Mouse (Mus musculus) telencephalon, adult 2 months (tissue): Measurements from ENCODE around the gene Slc30a10.

Experiments
- DNase-seq: peaks from one replicate; pipeline ENCODE4 v3.0.0-alpha.2; 2011; ENCODE audit warnings: low read depth, low spot score

The Slc30a10 gene

DNA sequence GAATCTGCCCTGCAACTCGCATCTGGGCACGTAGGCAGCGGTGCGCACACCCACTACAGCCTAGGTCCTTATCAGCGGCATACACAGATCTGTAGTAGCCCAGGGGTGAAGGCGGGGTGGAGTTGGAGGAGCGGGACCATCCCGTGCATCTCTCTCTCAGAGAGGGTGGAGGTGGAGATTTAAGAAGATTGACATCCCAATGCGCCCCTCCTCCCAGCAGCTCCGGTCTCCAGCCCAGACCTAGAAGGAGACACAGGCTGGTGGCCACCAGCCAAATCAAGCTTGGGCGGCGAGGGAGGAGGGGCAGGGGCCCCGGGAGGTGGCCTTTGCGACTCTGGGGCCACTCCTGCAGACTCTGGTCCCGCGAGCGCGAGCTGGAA, at the start of gene Slc30a10:
Slc30a10 (plus strand) TSS at position 274 of the 380 bp plus-strand sequence.
- DNase-seq, result peak; percentile 16

DNA sequence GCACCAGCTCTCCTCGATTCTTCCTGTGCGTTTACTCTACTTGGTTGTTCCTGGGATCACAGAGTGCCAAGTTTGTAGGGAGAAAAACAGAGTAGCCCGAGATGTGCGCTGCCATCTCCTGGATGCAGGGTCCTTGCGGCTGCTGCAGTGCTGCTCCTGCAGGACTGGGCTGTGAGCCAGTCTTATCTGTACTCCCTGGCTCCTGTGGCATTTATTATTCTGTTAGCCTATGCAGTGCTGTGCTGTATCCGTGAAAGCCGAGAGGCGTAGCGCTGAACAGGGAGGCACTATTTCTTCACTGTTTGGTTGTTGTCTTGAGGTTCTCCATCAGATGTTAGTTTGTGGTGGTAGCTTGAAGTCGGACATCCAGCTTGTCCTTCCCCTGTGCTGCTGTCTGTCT, 48.7 kb upstream of the Slc30a10 start:
- DNase-seq, result no peak

DNA sequence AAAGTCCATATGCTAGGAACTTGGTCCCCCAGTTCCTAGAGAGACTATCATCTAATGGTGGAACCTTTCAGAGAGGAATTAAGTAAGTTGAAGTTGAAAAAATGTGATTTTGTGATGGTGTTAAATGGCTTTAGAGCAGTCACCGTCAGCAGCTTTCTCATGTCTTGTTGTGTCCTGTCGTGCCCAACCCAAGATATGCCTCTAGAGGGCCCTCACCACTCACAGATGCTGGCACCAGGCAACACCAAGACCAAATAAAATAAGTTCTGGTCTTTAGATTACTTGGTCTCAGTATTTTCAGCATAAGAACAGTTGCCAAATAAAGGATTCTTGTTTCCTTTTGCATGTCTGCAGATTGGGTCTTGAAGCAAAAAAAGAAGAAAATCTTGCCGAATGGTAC, 44.8 kb upstream of the Slc30a10 start:
- DNase-seq, result no peak

DNA sequence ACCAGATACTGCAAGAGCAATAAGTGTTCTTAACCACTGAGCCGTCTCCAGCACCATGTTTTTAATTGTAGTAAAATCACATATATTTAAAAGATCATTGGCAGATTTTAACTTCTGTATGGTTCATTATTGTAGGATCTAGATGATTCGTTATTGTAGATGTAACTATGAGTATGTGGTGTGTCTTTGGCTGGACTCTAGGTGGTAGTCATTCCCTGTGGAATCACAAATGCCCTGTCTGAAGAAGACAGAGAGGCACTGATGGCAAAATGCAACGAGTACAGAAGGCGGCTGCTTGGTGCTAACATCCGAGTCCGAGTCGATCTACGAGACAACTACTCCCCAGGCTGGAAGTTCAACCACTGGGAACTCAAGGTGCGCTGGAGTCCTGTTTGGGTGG, 36.6 kb upstream of the Slc30a10 start:
- no peak for DNase-seq

DNA sequence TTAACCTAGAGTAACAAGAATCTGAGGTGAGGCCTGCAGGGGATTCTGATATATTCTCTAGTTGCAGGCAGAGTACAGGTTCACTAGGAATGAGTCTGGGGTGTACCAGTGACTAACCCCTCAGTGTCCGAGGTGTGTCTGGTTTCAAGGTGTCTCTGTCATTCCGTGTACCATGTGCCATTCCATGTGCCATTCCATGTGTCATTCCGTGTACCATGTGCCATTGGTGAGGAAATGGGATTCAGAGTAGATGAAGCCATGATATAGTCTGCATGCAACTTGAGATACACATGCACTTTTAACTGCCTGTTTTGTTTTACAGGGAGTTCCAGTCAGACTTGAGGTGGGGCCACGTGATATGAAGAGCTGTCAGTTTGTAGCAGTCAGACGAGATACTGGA, 34.8 kb upstream of the Slc30a10 start:
- DNase-seq, result no peak

DNA sequence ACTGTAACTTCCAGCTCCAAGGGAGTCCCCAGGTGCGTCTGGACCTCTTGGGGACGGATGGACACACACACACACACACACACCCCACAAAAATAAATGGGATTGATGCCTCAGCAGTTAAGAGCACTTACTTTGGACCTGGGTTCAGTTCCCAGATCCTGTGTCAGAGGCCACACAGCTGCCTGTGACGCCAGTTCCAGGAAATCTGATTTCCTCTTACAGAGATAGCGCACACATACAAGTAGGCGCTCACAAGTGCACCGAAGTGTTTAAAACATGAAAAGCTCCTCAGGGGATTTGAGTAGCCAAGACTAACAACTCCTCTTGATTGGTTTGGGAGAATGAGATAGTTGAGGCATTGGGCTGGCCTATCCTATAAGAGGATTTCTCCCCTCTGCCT, 33.9 kb upstream of the Slc30a10 start:
- DNase-seq, result no peak

DNA sequence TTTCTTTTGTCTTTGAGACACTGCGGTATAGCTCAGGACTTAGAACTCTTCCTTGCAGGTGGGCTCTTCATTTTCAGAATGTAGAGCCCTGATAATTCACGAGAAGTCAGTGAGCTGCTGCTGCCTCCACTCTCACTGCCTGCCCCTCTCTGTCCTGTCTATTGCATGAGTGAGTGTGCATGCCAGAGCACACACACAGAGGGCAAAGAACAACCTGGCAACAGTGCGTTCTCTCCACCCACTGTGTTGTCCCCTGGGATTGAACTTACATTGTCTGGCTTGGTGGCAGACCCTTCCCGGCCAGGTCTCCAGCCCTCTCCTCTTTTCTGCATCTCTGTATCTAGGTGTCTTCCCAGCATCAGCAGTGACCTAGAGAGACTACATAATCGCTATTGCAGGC, 28.1 kb upstream of the Slc30a10 start:
- DNase-seq, result no peak

DNA sequence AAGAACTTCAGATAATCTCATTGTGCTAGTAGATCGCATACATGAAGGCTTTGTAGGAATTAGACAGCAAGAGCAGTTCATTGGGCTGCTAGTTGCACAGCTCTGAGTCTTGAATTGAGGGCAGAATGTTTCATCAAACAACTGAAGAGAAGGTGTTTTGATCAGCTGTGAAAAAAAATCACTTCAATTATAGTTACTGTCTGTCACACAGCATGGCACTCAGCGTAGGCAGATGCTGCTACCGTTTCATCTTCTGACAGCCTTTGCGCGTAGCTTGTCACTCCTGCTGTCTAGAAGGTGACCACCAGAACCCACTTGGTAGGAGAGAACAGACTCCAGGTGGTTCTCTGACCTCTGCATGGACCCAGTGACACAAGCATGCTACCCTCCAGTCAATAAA, 24.2 kb upstream of the Slc30a10 start:
- DNase-seq, result peak; percentile 31

DNA sequence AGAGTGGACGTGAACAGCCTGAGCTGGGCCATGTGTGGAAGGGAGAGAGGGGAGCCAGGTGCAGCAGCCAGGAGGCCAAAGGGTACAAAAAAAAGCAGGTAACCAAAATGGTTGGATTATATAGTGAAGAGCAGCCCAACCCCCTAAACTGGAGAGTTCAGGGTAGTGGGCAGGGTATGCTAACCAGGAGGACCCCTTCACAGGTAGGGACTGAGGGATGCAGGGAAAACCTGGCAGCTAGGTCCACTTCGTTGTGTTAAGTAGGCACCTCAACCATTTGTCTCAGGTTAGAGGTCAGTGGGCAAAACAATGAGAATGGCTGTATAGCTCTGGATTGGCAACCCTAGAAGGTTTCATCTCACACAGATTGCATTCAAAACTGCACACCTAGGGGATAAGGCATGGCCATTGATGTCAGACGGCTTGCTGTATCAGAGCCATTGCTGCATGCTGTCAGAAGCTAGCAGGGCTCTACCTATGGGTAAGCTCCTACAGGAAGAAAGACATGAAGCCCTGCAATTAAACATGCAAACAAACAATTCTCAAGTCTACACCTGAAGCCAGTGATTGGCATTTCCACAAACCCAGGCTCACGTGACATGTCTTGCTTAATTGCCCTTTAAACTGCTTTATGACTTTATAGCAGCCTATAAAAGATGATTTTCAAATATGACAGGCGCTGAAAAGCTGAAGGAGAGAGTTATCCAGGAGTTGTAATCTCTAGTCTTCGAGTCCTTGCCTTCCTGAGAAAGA, 23.2 kb upstream of the Slc30a10 start:
- DNase-seq, result no peak

DNA sequence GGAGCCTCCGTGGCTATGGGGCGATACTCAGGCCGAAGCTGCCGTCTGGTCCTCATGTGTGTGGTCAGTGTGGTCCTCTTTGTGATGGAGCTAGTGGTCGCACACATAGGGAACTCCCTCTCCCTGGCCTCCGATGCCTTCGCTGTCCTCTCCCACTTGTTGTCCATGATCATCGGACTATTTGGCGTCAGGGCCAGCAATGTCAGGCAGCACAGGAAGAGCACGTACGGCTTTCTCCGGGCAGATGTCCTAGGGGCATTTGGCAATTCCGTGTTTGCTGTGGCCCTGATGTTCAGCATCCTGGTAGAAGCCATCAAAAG, 22.7 kb upstream of the Slc30a10 start:
- no peak for DNase-seq

DNA sequence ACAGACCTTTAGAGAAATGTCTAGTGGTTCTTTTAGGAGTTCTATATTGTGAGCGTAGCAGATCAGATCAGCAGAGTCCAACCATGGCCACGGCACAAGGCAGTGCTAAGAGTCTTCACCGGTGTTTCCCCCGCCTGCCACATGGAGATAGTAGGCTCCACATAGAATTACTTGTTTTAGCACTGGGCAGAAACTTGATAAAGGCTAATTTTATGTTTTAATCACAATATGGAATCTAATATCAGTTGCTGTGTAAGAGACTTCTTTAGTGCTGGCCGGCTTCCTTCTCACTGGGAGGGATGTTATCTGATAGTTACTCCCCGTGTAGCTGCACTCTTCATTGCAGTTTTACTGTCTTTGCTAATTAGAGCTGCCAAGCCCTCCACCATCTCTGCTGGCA, 21.5 kb upstream of the Slc30a10 start:
- DNase-seq, result no peak

DNA sequence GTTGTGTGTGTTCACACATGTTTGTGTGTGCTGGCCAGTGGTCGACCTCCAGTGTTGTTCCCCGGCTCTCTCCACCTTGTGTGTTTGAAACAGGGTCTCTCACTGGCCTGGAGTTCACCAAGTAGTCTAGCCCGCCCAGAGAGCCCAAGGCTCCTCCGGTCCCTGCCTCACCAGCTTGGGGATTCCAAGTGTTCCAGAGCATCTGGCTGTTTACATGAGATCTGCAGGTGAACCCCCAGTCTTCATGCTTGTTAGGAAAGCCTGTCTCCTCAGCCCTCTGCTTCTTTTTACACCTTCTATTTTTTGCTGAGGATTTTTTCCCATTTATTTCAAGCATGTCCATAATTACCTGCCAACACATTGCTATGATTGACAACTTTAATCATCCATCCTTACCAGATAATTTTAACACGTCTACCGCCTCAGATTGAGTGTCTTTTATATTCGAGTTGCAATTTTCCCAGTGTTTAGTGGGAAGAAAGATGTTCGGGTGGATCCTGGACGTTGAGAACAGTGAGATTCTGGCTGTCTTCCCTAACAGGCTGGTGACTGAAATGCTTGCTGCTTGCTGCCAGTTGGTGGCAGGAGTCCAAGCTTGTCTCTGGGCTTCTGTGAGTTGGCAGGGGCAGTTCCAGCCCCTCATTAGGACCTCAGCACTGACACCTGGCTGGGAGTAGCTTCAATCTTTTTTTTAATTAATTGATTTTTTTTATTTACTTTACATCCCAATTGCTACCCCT, 15.6 kb upstream of the Slc30a10 start:
- DNase-seq, result peak; percentile 76

DNA sequence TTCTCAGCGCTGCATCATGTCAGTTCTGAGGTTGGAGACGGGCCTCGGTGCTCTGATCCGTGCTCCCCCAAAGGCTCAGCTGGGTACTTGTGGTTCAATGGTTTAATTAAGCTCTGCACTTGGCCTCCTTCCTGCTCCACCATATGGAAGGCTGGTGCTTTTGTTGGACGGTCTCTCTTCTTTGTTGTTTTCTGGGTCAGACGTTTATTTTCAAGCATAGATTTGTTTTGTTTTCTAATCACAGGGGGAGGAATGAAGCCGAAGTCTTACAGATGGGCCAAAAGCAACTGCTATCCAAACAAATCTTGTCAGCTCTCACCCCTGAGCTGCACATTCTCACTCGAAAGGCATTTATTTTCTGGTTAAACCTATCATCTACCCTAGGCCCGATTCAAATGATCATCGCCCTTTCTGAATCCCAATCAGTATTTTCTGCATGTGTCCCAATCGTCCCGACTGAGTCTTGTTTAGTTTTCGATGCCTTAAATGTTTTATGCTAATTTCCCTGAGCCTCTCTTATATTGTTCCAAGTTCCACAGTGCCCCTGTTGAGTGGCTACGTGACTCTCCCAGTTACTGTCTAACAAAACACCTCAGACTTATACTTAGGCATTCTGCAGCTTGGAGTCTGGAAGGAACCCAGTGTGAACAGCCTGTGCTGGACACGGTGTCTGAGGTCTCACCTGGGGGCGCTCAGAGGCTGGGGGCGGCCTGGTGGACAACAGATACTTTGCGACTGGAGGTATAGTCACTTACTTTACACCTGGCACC, 12.8 kb upstream of the Slc30a10 start:
- DNase-seq, result peak; percentile 23

DNA sequence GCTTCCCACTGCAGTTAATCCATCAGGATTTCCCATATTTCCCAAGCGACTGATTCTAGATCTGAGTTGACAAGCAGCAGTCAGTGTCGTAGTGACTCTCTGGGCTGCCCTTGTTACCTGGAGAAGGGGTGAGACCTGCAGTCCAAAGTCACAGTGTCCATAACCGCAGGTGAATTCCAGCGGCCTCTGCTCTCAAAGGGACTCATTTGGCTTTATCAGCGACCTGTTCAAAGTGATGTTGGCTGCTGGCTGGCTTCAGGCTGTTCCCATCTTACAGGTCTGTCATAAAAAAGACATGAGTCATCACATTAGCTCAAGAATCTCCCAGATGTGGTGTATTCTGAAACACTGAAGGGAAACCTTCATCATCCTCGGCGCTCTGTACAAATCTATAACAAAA, 5.7 kb upstream of the Slc30a10 start:
- no peak for DNase-seq

DNA sequence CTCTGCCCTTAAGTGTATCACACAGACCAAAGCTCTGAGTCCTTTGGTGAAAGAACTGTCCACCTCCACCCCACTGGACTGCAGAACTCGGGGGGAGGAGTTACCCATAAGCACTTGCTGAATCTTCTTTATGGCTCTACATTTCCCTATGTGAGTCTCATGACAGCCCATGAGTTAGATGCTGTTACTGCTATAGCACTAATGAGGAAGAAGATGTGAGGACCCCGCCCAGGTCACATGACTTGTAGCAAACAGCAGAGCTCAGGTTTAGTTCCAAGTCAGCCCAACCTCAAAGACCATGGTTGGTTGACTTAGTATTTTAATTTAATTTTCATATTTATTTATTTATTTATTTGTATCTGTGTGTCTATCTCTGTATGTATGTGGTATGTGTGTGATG, 4.9 kb upstream of the Slc30a10 start:
- DNase-seq, result no peak

DNA sequence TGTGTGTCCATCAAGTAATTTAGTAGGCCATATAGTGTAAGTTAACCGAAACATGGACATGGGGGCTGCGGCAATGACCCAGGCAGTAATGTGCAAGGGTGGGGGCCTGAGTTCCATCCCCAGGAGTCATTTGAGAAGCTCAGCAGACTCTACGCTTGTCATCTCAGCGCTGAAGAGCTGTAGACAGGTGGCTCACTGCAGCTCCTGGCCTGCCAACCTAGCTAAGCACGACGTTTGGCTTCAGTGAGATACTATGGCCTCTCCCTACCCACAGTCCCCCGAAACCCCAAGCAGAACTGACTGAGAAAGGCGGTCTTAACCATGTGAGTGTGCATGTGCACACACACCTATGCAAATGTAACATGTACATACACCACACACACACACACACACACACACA, 3.6 kb upstream of the Slc30a10 start:
- DNase-seq, result no peak

DNA sequence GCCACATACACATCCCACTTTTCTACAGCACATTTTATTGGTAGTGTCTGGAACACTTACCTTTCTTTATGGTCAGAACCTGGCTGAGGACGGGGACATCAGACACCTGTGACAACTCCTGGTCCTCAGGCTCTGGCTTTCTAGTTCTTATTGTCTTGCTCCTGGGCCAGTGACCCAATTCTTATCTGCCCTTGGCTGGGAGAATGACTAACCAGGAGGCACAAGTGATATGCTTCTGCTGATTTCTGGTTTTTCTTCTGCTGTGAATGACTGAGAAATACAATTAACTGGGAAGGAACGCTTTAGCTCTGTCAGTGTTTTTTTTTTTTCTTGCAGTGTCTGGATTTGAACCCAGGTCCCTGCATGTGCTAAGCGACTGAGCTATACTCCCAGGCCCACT, 3.2 kb upstream of the Slc30a10 start:
- DNase-seq, result no peak

DNA sequence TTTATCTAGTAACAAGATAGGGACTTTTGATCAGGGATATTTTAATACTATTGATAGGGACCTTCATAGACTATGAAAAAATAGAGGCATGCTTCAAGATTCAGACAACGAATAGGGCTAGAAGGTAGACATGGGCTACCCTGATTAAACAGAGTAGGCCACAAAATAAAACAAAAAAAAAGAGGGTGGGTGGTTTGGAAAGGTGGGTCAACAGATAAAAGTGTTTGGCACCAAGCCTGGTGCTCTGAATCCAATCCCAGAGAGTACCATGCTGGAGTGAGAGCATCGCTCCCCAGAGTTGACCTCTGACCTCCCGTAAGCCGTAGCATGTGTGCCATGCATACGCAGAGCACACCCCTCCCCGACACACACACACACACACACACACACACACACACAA, 2.2 kb upstream of the Slc30a10 start:
- DNase-seq, result no peak

DNA sequence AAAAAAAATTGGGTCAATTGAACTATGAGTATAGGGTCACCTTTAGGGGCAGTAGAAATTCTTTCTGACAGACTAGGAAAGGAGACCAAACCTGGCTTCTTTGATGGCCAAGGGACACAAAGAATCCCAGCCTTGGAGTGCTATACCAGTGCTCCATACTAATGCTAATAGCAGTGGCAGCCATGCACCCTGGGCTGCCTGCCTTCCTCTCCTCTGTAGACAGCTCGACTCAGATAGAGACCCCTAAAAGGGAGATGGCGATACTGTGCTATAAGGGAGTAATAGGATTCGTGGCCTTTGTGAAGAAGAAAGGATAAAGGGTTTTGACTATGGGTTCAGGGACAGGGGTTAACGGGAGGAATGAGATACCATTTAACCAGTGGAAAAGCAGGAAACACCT, 504 bp upstream of the Slc30a10 start:
- DNase-seq, result no peak

DNA sequence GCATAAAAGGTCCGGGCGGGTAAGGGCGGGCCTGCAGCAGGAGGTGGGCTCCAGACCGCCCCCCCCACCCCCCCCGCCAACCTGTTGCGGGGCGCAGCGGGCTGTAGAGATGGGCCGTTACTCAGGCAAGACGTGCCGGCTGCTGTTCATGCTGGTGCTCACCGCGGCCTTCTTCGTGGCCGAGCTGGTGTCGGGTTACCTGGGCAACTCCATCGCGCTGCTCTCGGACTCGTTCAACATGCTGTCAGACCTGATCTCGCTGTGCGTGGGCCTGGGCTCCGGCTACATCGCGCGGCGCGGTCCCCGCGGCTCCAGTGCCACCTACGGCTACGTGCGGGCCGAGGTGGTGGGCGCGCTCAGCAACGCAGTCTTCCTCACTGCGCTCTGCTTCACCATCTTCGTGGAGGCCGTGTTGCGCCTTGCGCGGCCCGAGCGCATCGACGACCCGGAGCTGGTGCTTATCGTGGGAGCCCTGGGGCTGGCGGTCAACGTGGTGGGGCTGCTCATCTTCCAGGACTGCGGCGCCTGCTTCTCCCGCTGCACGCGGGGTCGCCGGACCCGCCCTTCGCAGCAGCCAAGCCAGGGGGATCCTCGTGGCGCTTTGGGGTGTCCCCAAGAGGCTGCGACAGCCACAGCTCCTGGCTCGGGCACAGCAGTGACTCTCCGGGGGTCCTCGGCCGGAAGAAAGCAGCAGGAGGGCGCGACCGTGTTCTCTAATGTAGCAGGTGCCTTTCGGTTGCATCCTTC, 480 bp downstream of the Slc30a10 start:
- DNase-seq, result peak; percentile 11

DNA sequence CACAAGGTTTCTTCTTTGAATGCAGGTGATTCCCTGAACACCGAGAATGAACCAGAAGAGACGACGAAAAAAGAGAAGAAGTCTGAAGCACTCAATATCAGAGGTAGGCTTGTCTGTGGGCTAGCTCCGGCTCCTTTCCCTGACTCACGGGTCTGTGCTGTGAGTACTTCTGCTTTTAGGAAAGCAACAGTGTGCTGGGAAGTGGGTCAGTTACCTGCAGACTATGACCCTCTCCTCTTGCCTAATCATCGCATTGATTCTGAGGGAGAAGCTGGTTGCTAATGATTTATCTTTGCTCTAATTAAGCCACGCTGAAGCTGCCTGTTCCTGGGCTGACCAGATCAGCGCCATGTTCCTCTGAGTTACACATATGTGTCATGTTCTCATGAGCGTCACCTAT, 1.7 kb downstream of the Slc30a10 start:
- no peak for DNase-seq

DNA sequence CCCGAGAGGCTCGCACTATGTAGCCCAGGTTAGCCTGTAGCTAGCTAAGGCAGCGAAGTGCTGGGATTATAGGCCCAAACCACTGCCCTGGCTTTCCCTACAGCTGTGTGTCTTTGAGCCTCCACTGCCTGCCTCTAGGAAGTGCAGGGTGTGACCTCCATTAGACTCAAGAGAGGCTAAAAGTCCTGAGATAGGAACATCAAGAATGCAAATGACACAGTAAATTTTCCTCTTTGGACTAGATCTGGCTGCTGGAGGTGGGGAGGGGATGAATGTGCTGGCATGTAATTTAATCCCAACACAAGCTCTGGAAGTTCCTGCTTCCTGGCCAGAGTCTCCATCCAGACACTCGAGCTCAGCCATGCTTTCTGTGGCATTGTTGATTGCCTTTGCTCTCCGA, 5.4 kb downstream of the Slc30a10 start:
- no peak for DNase-seq
